Mouse (Mus musculus) MEL (cell line): ENCODE measurements around the gene Siglece. TPM values are rescaled to one million over a fixed set of nuclear protein-coding genes. Genes with fewer than 3 reads are reported as not detected.
A peak's percentile ranks its signal among the peaks of the same experiment; 100 is the strongest.

Experiments
- DNase-seq: peaks from one replicate; pipeline ENCODE4 v3.0.0; 2011; ENCODE audit warnings: low read depth, low spot score
- H3K27ac ChIP-seq: 2 replicates; pipeline ENCODE4 v1.5.1; 2012; ENCODE audit warnings: low read depth, mild to moderate bottlenecking, control low read depth, low read length, moderate library complexity; ENCODE audit not compliant: control insufficient read depth
- H3K27me3 ChIP-seq, 2 experiments: fragments of 150-350 bp in 1 of 2; sonication (generic) in 1 of 2; 2 replicates each; pipeline ENCODE4 v1.6.1; 2012; ENCODE audit warnings: low read length in 2 of 2, mild to moderate bottlenecking in 2 of 2, improper control_type of control experiment in 1 of 2, moderate library complexity in 1 of 2; ENCODE audit not compliant: insufficient read depth in 2 of 2, control insufficient read depth in 1 of 2
- H3K36me3 ChIP-seq, 2 experiments: 2 replicates each; pipeline ENCODE4 v1.6.1; 2012 to 2014; ENCODE audit warnings: low read length in 2 of 2, improper control_type of control experiment in 1 of 2, inconsistent platforms in 1 of 2, mild to moderate bottlenecking in 1 of 2; ENCODE audit not compliant: insufficient read depth in 2 of 2, control insufficient read depth in 1 of 2
- H3K4me1 ChIP-seq, 2 experiments: fragments of 150-350 bp in 1 of 2; sonication (generic) in 1 of 2; 2 replicates each; pipeline ENCODE4 v1.6.1; 2012; ENCODE audit warnings: low read length in 2 of 2, improper control_type of control experiment in 1 of 2, mild to moderate bottlenecking in 1 of 2; ENCODE audit not compliant: insufficient read depth in 2 of 2, control insufficient read depth in 1 of 2
- H3K4me3 ChIP-seq, 2 experiments: fragments of 150-350 bp in 1 of 2; sonication (generic) in 1 of 2; 2 replicates each; pipeline ENCODE4 v1.5.1; 2012; ENCODE audit warnings: low read depth in 2 of 2, low read length in 2 of 2, mild to moderate bottlenecking in 2 of 2, moderate library complexity in 2 of 2, control low read depth in 1 of 2, improper control_type of control experiment in 1 of 2; ENCODE audit not compliant: control insufficient read depth in 1 of 2, insufficient read depth in 1 of 2
- H3K79me2 ChIP-seq: 2 replicates; pipeline ENCODE4 v1.6.1; 2012; ENCODE audit warnings: mild to moderate bottlenecking, low read length, moderate library complexity; ENCODE audit not compliant: control insufficient read depth, poor library complexity, insufficient read depth
- H3K9ac ChIP-seq: 2 replicates; pipeline ENCODE4 v1.6.1; 2012; ENCODE audit warnings: low read depth, mild to moderate bottlenecking, control low read depth, low read length, moderate library complexity; ENCODE audit not compliant: control insufficient read depth, poor library complexity, severe bottlenecking
- H3K9me3 ChIP-seq: fragments of 150-350 bp; sonication (generic); replicated peaks from 2 replicates; pipeline ENCODE4 v1.6.1; 2012; ENCODE audit warnings: mild to moderate bottlenecking, low read length, improper control_type of control experiment, moderate library complexity; ENCODE audit not compliant: insufficient read depth
- E2F4 ChIP-seq: IDR thresholded peaks from 2 replicates; pipeline ENCODE4 v1.6.1; 2011; ENCODE audit warnings: low read depth, low read length, improper control_type of control experiment, borderline replicate concordance
- ELF1 ChIP-seq: IDR thresholded peaks from 2 replicates; pipeline ENCODE4 v1.6.1; 2014; ENCODE audit warnings: low read depth, mild to moderate bottlenecking, inconsistent platforms, low read length, improper control_type of control experiment, moderate library complexity
- EP300 ChIP-seq, 2 experiments: IDR thresholded peaks; 2 replicates each; pipeline ENCODE4 v1.6.1; 2011; ENCODE audit warnings: improper control_type of control experiment in 2 of 2, low read length in 2 of 2, low read depth in 1 of 2, mild to moderate bottlenecking in 1 of 2
- ETS1 ChIP-seq: IDR thresholded peaks from 2 replicates; pipeline ENCODE4 v1.6.1; 2012; ENCODE audit warnings: low read depth, mild to moderate bottlenecking, inconsistent platforms, low read length, improper control_type of control experiment, moderate library complexity
- HCFC1 ChIP-seq: IDR thresholded peaks from 2 replicates; pipeline ENCODE4 v1.6.1; 2012; ENCODE audit warnings: low read depth, mild to moderate bottlenecking, inconsistent platforms, low read length, improper control_type of control experiment, moderate library complexity
- KAT2A ChIP-seq: conservative IDR thresholded peaks from 2 replicates; pipeline ENCODE4 v1.6.1; 2012; ENCODE audit warnings: low read depth, low read length, improper control_type of control experiment, inconsistent platforms
- MAX ChIP-seq: IDR thresholded peaks from 2 replicates; pipeline ENCODE4 v1.6.1; 2011; ENCODE audit warnings: low read length, improper control_type of control experiment
- MAZ ChIP-seq: IDR thresholded peaks from 2 replicates; pipeline ENCODE4 v1.6.1; 2012; ENCODE audit warnings: low read depth, mild to moderate bottlenecking, inconsistent platforms, low read length, improper control_type of control experiment
- MXI1 ChIP-seq: IDR thresholded peaks from 2 replicates; pipeline ENCODE4 v1.6.1; 2011; ENCODE audit warnings: mild to moderate bottlenecking, low read depth, low read length, improper control_type of control experiment
- MYC ChIP-seq: IDR thresholded peaks from 2 replicates; pipeline ENCODE4 v1.6.1; 2011; ENCODE audit warnings: low read depth, mild to moderate bottlenecking, low read length, improper control_type of control experiment, moderate library complexity
- NELFE ChIP-seq: IDR thresholded peaks from 2 replicates; pipeline ENCODE4 v1.6.1; 2011; ENCODE audit warnings: low read depth, low read length, improper control_type of control experiment
- NRF1 ChIP-seq: IDR thresholded peaks from 2 replicates; pipeline ENCODE4 v1.6.1; 2014; ENCODE audit warnings: low read depth, mild to moderate bottlenecking, inconsistent platforms, low read length, improper control_type of control experiment, moderate library complexity; ENCODE audit not compliant: poor library complexity, insufficient read depth, severe bottlenecking
- POLR2A ChIP-seq, 2 experiments: IDR thresholded peaks; 2 replicates each; pipeline ENCODE4 v1.6.1; 2011 to 2012; ENCODE audit warnings: low read length in 2 of 2, mild to moderate bottlenecking in 2 of 2, control low read depth in 1 of 2, improper control_type of control experiment in 1 of 2, low read depth in 1 of 2, moderate library complexity in 1 of 2; ENCODE audit not compliant: control insufficient read depth in 1 of 2, insufficient read depth in 1 of 2, poor library complexity in 1 of 2
- POLR2AphosphoS2 ChIP-seq: IDR thresholded peaks from 2 replicates; pipeline ENCODE4 v1.6.1; 2011; ENCODE audit warnings: low read length, improper control_type of control experiment
- RCOR1 ChIP-seq: IDR thresholded peaks from 2 replicates; pipeline ENCODE4 v1.6.1; 2012; ENCODE audit warnings: low read depth, mild to moderate bottlenecking, inconsistent platforms, low read length, improper control_type of control experiment
- SIN3A ChIP-seq: IDR thresholded peaks from 2 replicates; pipeline ENCODE4 v1.6.1; 2012; ENCODE audit warnings: low read length, improper control_type of control experiment, inconsistent platforms
- SMC3 ChIP-seq: IDR thresholded peaks from 2 replicates; pipeline ENCODE4 v1.6.1; 2011; ENCODE audit warnings: low read depth, low read length, improper control_type of control experiment
- TBP ChIP-seq: IDR thresholded peaks from 2 replicates; pipeline ENCODE4 v1.8.0; 2011; ENCODE audit warnings: low read depth, low read length, improper control_type of control experiment
- UBTF ChIP-seq: IDR thresholded peaks from 2 replicates; pipeline ENCODE4 v1.6.1; 2012; ENCODE audit warnings: low read depth, mild to moderate bottlenecking, inconsistent platforms, low read length, improper control_type of control experiment, moderate library complexity, borderline replicate concordance; ENCODE audit not compliant: insufficient read depth
- USF1 ChIP-seq: IDR thresholded peaks from 2 replicates; pipeline ENCODE4 v1.6.1; 2014; ENCODE audit warnings: low read depth, mild to moderate bottlenecking, inconsistent platforms, low read length, improper control_type of control experiment, moderate library complexity
- ZKSCAN1 ChIP-seq: IDR thresholded peaks from 2 replicates; pipeline ENCODE4 v1.6.1; 2012; ENCODE audit warnings: low read depth, mild to moderate bottlenecking, inconsistent platforms, low read length, improper control_type of control experiment, moderate library complexity
- ZMIZ1 ChIP-seq: IDR thresholded peaks from 2 replicates; pipeline ENCODE4 v1.6.1; 2012; ENCODE audit warnings: low read depth, mild to moderate bottlenecking, inconsistent platforms, low read length, improper control_type of control experiment, moderate library complexity
- polyA plus RNA-seq, 2 experiments: library from polyadenylated mRNA; stranded (reverse) in 1 of 2; unstranded in 1 of 2; fragments of >175 nt in 1 of 2; fragments of >200 nt in 1 of 2; gene quantifications; 2 replicates each; pipeline versions ENCODE4 v1.2.1 to v1.2.4; 2012; ENCODE audit warnings: low replicate concordance in 2 of 2, low read depth in 1 of 2; ENCODE audit not compliant: insufficient read length in 2 of 2, insufficient read depth in 1 of 2, missing spikeins in 1 of 2
- total RNA-seq: library from RNA; depleted of rRNA; stranded (reverse); fragments of 300-350 nt; gene quantifications from 2 replicates; pipeline ENCODE4 v1.2.3, GENCODE M21; 2012

Siglece gene
- total and polyA plus RNA-seq, 3 experiments = 0.07 TPM; not detected in 2

- Histone ChIP-seq H3K79me2 (peaks cover 18% of the 10 kb centered on the region), H3K27ac (peak within 1 kb of the TSS; percentile 67), H3K9me3 (no peaks in the 10 kb centered on the region), H3K36me3 (peaks cover 0 to 2% of the 10 kb centered on the region in 2 experiments; a peak in 1 of 4 replicates), H3K4me3 (peak within 1 kb of the TSS; percentile 60 to 90), H3K9ac (peak within 1 kb of the TSS; percentile 85), H3K4me1 (peaks cover 0 to 5% of the 10 kb centered on the region in 2 experiments; a peak in 1 of 4 replicates), H3K27me3 (no peaks in the 10 kb centered on the region)
- peak; percentile 95 for DNase-seq
- peak; percentile 61; the same call in 1 of the 2 replicates for TF ChIP-seq ZMIZ1
- peak; percentile 63; the same call in 1 of the 2 replicates for TF ChIP-seq MAZ
- TF ChIP-seq KAT2A = peak; percentile 99
- TF ChIP-seq POLR2A (IDR thresholded peaks at IDR 0.05; ENCODE audit: control insufficient read depth in 1 of 2, insufficient read depth in 1 of 2, low read depth in 1 of 2, low read length in 2 of 2, poor library complexity in 1 of 2) = peak in 1 of 2 experiments; percentile 86; a peak in 2 of 4 replicates
- peak; percentile 92 for TF ChIP-seq ELF1
- peak; percentile 75; the same call in 1 of the 2 replicates for TF ChIP-seq MAX
- TF ChIP-seq USF1 = no peak
- peak; percentile 75 for TF ChIP-seq NELFE
- TF ChIP-seq RCOR1 = no peak
- peak; percentile 93 for TF ChIP-seq MXI1
- peak; percentile 95 for TF ChIP-seq MYC
- TF ChIP-seq HCFC1 = peak; percentile 99
- peak in 1 of 2 experiments; percentile 15; a peak in 1 of 4 replicates for TF ChIP-seq EP300 (IDR thresholded peaks at IDR 0.05; ENCODE audit: low read depth in 1 of 2, low read length in 2 of 2)
- TF ChIP-seq ETS1 = no peak; the same call in 1 of the 2 replicates
- TF ChIP-seq E2F4 = peak; percentile 25; the same call in 1 of the 2 replicates
- peak; percentile 44; the same call in 1 of the 2 replicates for TF ChIP-seq NRF1
- TF ChIP-seq SIN3A = peak; percentile 94
- no peak for TF ChIP-seq ZKSCAN1
- no peak for TF ChIP-seq SMC3
- peak; percentile 86 for TF ChIP-seq TBP
- peak; percentile 67; the same call in 1 of the 2 replicates for TF ChIP-seq POLR2AphosphoS2
- no peak for TF ChIP-seq UBTF
Measured at GRCm38 (mm10) chr7:43671809-43672580, 12.0 kb upstream of the Siglece start, which contains the start of gene Ctu1. Gene Ctu1, plus strand, starts transcription at chr7:43672016.
